Mouse (Mus musculus): ENCODE results near the gene Npr2. TPM values are rescaled to one million over a fixed set of nuclear protein-coding genes. Genes with fewer than 3 reads are reported as not detected.

Npr2 gene
- polyA plus RNA-seq (2014; fragmentation: Nextera tagmentation; extraction: Ambion mirVana) = 6.0 and 11.1 TPM in 2 replicates

DNA sequence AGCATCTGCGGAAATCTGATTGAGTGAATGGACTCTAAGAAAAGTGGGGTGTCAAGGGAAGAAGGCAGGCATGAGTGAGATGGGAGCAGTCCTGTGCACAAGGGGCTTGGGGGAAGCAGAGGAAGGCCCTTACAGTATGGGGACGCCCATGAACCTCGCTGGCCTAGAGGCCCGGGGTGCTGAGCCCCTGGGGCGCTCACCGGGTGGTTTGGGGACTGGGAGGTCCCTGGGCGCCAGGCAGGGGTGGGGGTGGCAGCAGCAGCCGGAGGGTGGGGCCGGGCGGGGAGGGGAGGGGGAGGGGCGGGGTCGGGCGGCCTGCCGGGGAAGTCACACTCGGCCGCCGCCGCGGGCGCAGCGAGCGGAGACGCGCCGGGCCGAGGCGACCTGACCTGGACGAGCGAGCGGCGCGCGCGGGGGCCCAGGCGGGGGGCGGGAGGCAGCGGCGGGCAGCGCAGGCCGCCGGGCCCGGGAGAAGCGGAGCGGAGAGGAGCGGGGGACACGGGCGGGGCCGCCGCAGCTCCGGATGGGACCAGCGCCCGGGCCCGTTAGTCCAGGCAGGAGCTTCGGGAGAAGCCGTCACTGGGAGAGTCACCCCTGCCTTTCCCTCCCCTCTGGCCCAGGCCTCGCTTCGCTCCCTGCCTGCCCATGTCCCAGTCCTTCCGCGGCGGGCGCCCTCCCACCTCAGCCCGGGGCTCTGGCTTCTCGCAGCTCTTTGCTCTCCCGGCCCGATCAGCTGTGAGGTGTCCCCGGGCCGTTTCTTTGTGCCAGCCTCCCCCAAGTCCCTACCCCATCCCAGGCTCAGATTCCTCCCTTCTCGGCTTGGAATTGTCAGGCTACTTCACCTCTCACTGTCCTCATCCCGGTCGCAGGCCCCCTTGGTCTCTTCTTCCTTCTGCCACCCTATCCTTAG is at the start of gene Npr2:
Gene Npr2, plus strand, starts transcription at position 890 of the 910 bp plus-strand sequence.
- H3K9ac ChIP-seq (ENCODE audit: low read depth, low read length) = peak within 1 kb of the TSS; percentile 83
- ATAC-seq (ENCODE audit: low FRiP score, low TSS enrichment) = peak; percentile 70
- WGBS = 2% methylated on average over 45 of the region's 70 CpGs
- H3K9me3 ChIP-seq (ENCODE audit: control insufficient read depth, low read length) = peaks cover 1% of the 10 kb centered on the region; the same call in 1 of the 2 replicates
- H3K4me2 ChIP-seq (replicated peaks; ENCODE audit: low read depth, low read length) = peak within 1 kb of the TSS; percentile 90
- peak within 1 kb of the TSS; percentile 58 for H3K4me3 ChIP-seq (ENCODE audit: low read length)
- H3K4me1 ChIP-seq (ENCODE audit: control insufficient read depth, insufficient read depth, low read length) = peaks cover 15% of the 10 kb centered on the region
- peak within 1 kb of the TSS; percentile 77; the same call in 1 of the 2 replicates for H3K27ac ChIP-seq (ENCODE audit: low read depth, low read length)
- H3K36me3 ChIP-seq (ENCODE audit: control insufficient read depth, insufficient read depth, low read length) = no peaks in the 10 kb centered on the region
- H3K27me3 ChIP-seq (ENCODE audit: control insufficient read depth, insufficient read depth, low read length) = no peaks in the 10 kb centered on the region

DNA sequence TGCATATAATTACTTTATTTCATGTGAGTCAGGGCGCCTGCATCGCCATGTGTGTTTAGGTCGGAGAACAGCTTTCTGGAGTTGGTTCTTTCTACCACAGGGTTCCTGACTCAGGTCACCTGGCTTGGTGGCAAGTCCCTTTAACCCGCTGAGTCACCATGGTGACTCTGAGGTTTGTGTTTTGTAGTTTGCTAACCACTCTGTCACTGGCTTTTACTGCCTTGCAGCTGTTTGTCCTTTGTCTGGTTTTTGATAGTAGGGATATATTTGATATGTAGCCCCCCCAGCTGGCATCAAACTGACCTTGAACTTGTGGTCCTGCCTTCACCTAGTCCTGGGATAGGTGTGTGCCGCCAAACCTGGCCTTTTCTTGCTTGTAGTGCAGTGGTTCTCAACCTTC is 49.5 kb upstream of the Npr2 start:
- WGBS = 88% methylated on average over 5 of the region's 5 CpGs
- H3K27me3 ChIP-seq (ENCODE audit: control insufficient read depth, insufficient read depth, low read length) = no peaks in the 10 kb centered on the region
- peaks cover 20% of the 10 kb centered on the region; the same call in 1 of the 2 replicates for H3K4me1 ChIP-seq (ENCODE audit: control insufficient read depth, insufficient read depth, low read length)
- no peak overlapping the region for H3K9ac ChIP-seq (ENCODE audit: low read depth, low read length)
- H3K36me3 ChIP-seq (ENCODE audit: control insufficient read depth, insufficient read depth, low read length) = peaks cover 37% of the 10 kb centered on the region
- H3K9me3 ChIP-seq (ENCODE audit: control insufficient read depth, low read length) = no peaks in the 10 kb centered on the region
- no peak overlapping the region for H3K4me2 ChIP-seq (replicated peaks; ENCODE audit: low read depth, low read length)
- H3K4me3 ChIP-seq (ENCODE audit: low read length) = no peak overlapping the region
- no peak for ATAC-seq (ENCODE audit: low FRiP score, low TSS enrichment)
- no peak overlapping the region for H3K27ac ChIP-seq (ENCODE audit: low read depth, low read length)

DNA sequence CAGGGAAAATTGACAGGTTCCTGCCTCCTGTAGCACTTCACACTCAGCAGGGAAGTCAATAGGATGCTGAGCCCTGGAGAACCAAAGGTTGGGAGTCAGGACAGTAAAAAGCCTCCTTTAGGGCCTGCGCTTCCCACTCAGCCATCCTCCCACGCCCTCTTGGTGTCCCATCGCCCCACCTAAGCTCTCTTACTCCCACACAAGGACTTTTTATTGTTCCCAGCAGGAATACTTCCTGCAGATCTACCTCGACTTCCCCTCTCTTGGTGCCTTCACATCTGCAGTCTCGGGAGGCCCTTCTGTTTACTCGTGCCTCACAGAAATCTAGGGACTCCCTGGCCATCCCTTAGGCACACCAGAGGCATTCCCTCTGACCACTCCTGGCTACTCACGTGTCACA is 48.3 kb upstream of the Npr2 start:
- Histone ChIP-seq H3K4me3 (ENCODE audit: low read length) (no peak overlapping the region), H3K4me1 (ENCODE audit: control insufficient read depth, insufficient read depth, low read length) (peaks cover 22% of the 10 kb centered on the region; the same call in 1 of the 2 replicates), H3K9ac (ENCODE audit: low read depth, low read length) (no peak overlapping the region), H3K4me2 (replicated peaks; ENCODE audit: low read depth, low read length) (no peak overlapping the region), H3K27me3 (ENCODE audit: control insufficient read depth, insufficient read depth, low read length) (no peaks in the 10 kb centered on the region), H3K27ac (ENCODE audit: low read depth, low read length) (no peak overlapping the region), H3K36me3 (ENCODE audit: control insufficient read depth, insufficient read depth, low read length) (peaks cover 37% of the 10 kb centered on the region), H3K9me3 (ENCODE audit: control insufficient read depth, low read length) (no peaks in the 10 kb centered on the region)
- ATAC-seq (ENCODE audit: low FRiP score, low TSS enrichment) = no peak
- 63% methylated on average over 7 of the region's 7 CpGs for WGBS

DNA sequence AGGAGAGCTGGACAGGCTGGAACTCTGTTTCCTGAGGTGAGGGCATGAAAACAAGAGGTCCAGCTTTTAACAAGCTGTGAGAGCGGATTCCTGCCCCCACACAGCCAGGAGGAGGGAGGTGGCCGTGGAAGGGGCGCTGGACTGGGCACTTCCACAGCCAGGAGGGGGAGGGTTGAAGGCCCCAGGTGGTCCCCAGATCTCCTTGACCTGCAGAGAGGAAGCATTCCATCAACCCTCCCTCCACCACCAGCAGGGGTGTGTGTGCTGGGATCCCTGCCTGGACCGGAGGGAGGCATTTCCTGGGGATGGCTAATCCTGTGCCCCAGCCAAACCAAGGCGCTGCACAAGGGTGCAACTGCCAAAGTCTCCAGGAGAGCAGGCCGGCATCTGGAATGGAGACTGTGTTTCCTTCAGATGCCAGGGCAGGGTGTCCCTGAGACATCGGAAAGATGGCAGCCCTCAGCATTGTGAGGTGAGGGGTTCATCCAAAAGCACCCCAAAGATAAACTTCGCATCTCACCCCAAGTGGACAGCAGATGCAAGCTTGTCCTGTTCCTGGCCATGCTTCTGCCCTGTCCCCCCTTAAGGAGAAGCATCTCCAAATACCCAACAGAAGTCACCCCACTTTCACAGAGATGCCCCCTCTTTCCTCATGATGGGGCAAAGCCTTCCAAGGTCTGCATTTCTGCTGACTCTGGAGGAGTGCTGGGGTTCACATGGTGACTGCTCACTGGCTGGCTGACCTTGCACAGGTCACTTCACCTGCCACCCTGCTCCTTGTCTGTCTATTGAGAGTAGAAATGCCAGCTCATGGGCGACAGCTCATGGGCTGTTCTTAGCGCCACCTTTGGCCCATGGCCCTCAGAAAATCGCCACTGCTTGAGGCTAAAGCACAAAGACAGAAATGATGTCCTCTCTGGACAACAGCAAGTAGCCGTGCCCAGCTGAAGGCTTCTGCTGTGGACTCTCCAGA is 47.0 kb upstream of the Npr2 start, which contains the start of gene Msmp:
Gene Msmp, minus strand, starts transcription at position 51 of the 973 bp plus-strand sequence.
- Histone ChIP-seq H3K4me2 (replicated peaks; ENCODE audit: low read depth, low read length) (no peak within 1 kb of the TSS), H3K36me3 (ENCODE audit: control insufficient read depth, insufficient read depth, low read length) (peaks cover 37% of the 10 kb centered on the region), H3K4me3 (ENCODE audit: low read length) (no peak within 1 kb of the TSS), H3K27ac (ENCODE audit: low read depth, low read length) (no peak within 1 kb of the TSS), H3K9me3 (ENCODE audit: control insufficient read depth, low read length) (no peaks in the 10 kb centered on the region), H3K9ac (ENCODE audit: low read depth, low read length) (no peak within 1 kb of the TSS), H3K27me3 (ENCODE audit: control insufficient read depth, insufficient read depth, low read length) (no peaks in the 10 kb centered on the region), H3K4me1 (ENCODE audit: control insufficient read depth, insufficient read depth, low read length) (peaks cover 16% of the 10 kb centered on the region; the same call in 1 of the 2 replicates)
- ATAC-seq (ENCODE audit: low FRiP score, low TSS enrichment) = peak; percentile 37; the same call in 1 of the 2 replicates
- WGBS = 66% methylated on average over 12 of the region's 12 CpGs

DNA sequence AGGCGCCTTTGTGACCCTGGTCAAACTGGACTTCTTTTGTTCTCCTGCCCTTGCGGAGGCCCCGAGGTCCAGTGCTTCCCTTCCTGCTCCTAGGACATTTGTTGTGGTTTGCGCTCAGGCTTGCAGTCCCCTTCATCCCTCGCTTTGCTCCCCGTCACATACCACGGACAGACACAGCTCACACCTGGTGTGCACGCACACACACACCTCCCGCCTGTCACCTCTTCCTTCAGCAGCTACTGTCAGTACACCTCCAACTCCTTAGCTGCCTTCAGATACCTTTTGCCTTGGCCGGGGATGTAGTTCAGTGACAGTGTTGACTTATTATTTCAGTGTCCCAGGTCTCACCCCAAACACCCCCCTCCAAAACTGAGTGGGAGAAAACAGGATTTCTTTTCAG is 46.1 kb upstream of the Npr2 start:
- 0 out of 2 replicates have a peak, but pooled peaks cover 13% of the 10 kb centered on the region for H3K4me1 ChIP-seq (ENCODE audit: control insufficient read depth, insufficient read depth, low read length)
- ATAC-seq (ENCODE audit: low FRiP score, low TSS enrichment) = no peak
- no peaks in the 10 kb centered on the region for H3K9me3 ChIP-seq (ENCODE audit: control insufficient read depth, low read length)
- no peak overlapping the region for H3K4me2 ChIP-seq (replicated peaks; ENCODE audit: low read depth, low read length)
- no peaks in the 10 kb centered on the region for H3K27me3 ChIP-seq (ENCODE audit: control insufficient read depth, insufficient read depth, low read length)
- H3K27ac ChIP-seq (ENCODE audit: low read depth, low read length) = no peak overlapping the region
- H3K4me3 ChIP-seq (ENCODE audit: low read length) = no peak overlapping the region
- peaks cover 34% of the 10 kb centered on the region for H3K36me3 ChIP-seq (ENCODE audit: control insufficient read depth, insufficient read depth, low read length)
- WGBS = 43% methylated on average over 10 of the region's 10 CpGs
- H3K9ac ChIP-seq (ENCODE audit: low read depth, low read length) = 0 out of 2 replicates have a peak overlapping the region, but pooled peaks have one; percentile 23

DNA sequence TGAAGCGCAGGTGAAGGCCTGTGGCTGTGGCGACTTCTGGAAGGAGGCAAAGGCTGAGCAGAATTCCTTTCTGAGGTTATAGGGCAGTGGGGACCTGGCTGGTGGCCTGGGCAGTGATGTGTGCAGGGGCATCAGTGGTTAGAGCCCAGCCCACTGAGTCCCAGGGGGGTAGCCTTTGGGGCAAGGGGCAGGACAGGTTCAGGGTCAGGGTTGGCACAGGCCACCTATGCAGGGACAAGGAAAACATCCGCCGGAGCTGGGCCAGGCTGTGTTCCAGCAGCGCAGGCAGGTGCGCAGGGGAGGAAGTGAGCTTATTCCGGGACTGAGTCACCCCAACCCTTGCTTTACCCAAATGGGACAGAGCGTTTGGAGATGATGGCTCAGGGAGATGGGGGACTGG is 45.3 kb upstream of the Npr2 start:
- Histone ChIP-seq H3K9ac (ENCODE audit: low read depth, low read length) (no peak overlapping the region), H3K27me3 (ENCODE audit: control insufficient read depth, insufficient read depth, low read length) (no peaks in the 10 kb centered on the region), H3K36me3 (ENCODE audit: control insufficient read depth, insufficient read depth, low read length) (peaks cover 27% of the 10 kb centered on the region), H3K9me3 (ENCODE audit: control insufficient read depth, low read length) (no peaks in the 10 kb centered on the region), H3K27ac (ENCODE audit: low read depth, low read length) (no peak overlapping the region), H3K4me3 (ENCODE audit: low read length) (no peak overlapping the region), H3K4me1 (ENCODE audit: control insufficient read depth, insufficient read depth, low read length) (0 out of 2 replicates have a peak, but pooled peaks cover 13% of the 10 kb centered on the region), H3K4me2 (replicated peaks; ENCODE audit: low read depth, low read length) (no peak overlapping the region)
- ATAC-seq (ENCODE audit: low FRiP score, low TSS enrichment) = no peak
- 78% methylated on average over 8 of the region's 8 CpGs for WGBS

DNA sequence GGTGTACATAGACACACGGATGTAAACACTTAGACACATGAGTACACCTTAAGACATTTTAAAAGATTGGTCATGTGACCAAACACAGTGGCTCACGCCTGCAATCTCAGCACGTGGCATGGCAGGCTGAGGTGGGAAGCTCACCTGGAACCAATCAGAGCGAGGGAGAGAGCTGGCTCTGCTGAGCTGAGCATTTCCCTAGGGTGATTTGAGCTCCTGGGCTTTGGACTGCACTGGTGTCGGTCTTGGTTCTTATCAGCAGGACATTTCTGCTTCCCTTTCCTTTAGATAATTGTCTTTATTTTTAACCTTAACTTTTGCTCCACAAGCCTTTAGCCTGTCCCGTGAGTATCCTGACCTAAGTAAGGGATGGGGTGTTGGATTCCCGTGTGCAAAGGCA is 44.1 kb upstream of the Npr2 start:
- Histone ChIP-seq H3K27ac (ENCODE audit: low read depth, low read length) (no peak overlapping the region), H3K4me1 (ENCODE audit: control insufficient read depth, insufficient read depth, low read length) (0 out of 2 replicates have a peak, but pooled peaks cover 13% of the 10 kb centered on the region), H3K4me3 (ENCODE audit: low read length) (no peak overlapping the region), H3K36me3 (ENCODE audit: control insufficient read depth, insufficient read depth, low read length) (peaks cover 14% of the 10 kb centered on the region), H3K27me3 (ENCODE audit: control insufficient read depth, insufficient read depth, low read length) (no peaks in the 10 kb centered on the region), H3K4me2 (replicated peaks; ENCODE audit: low read depth, low read length) (no peak overlapping the region), H3K9me3 (ENCODE audit: control insufficient read depth, low read length) (no peaks in the 10 kb centered on the region), H3K9ac (ENCODE audit: low read depth, low read length) (no peak overlapping the region)
- no peak for ATAC-seq (ENCODE audit: low FRiP score, low TSS enrichment)
- WGBS = 71% methylated on average over 7 of the region's 7 CpGs

DNA sequence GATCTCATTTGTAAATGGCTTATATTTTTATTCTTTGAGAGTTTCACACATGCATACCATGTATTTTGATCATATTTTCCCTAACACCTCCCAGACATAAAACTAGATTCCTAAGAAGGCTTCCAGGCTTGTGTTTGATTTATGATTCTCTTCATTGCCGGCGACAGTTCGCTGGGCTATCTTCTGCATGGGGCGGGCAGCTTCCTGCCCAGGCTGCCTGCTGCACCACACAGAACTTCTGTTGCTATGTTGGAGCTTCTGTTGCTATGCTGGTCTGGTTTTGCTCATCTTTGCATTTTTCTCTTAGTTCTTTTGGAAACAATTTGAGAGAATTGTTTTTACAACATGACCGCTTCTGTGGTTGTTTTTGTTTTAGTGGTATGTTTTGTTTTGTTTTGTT is 40.2 kb upstream of the Npr2 start:
- Histone ChIP-seq H3K9me3 (ENCODE audit: control insufficient read depth, low read length) (no peaks in the 10 kb centered on the region), H3K4me1 (ENCODE audit: control insufficient read depth, insufficient read depth, low read length) (0 out of 2 replicates have a peak, but pooled peaks cover 3% of the 10 kb centered on the region), H3K4me2 (replicated peaks; ENCODE audit: low read depth, low read length) (no peak overlapping the region), H3K27me3 (ENCODE audit: control insufficient read depth, insufficient read depth, low read length) (no peaks in the 10 kb centered on the region), H3K27ac (ENCODE audit: low read depth, low read length) (no peak overlapping the region), H3K36me3 (ENCODE audit: control insufficient read depth, insufficient read depth, low read length) (no peaks in the 10 kb centered on the region), H3K4me3 (ENCODE audit: low read length) (no peak overlapping the region), H3K9ac (ENCODE audit: low read depth, low read length) (no peak overlapping the region)
- no peak for ATAC-seq (ENCODE audit: low FRiP score, low TSS enrichment)
- WGBS = 45% methylated on average over 5 of the region's 5 CpGs

Data from kidney, embryonic 14.5 days (tissue).